Mouse (Mus musculus): ENCODE results near the gene Hist1h2bm. TPM values are rescaled to one million over a fixed set of nuclear protein-coding genes. Genes with fewer than 3 reads are reported as not detected.
A peak's percentile ranks its signal among the peaks of the same experiment; 100 is the strongest.
"Not testable (repeated sequence)": the region's sequence is repeated elsewhere in the genome, so short reads cannot be mapped to it uniquely, and the experiment has no call there.

Hist1h2bm gene
- total RNA-seq, 1 experiment, result 757 TPM

- no peak overlapping the region for H3K27ac ChIP-seq (ENCODE audit: insufficient read depth, low read depth, low read length, poor library complexity, severe bottlenecking)
- TF ChIP-seq ZC3H11A (IDR thresholded peaks at IDR 0.05; ENCODE audit: borderline replicate concordance, low read depth, low read length), result no peak
- no peak for TF ChIP-seq HCFC1 (IDR thresholded peaks at IDR 0.05; ENCODE audit: borderline replicate concordance, insufficient read depth, low read length)
- no peak for TF ChIP-seq CHD2 (IDR thresholded peaks at IDR 0.05; ENCODE audit: low read depth, low read length)
- no peak for TF ChIP-seq MAFK (IDR thresholded peaks at IDR 0.05; ENCODE audit: insufficient read depth, low read depth, low read length)
- no peak for TF ChIP-seq ZNF384 (IDR thresholded peaks at IDR 0.05; ENCODE audit: low read depth, low read length)
- no peak for DNase-seq (ENCODE audit: low read depth, low spot score)
Measured at GRCm38 (mm10) chr13:21727948-21728572, 6.2 kb downstream of the Hist1h2bm start.

GRCm38 (mm10) chr13:21729544-21729943 is 7.7 kb downstream of the Hist1h2bm start:
- in situ Hi-C loops (cut with MboI; ENCODE audit: low sequenced_read_pairs in 2 of 2, unreplicated experiment in 2 of 2), result loop anchor here (25.0 kb wide), 2 partner anchors 308 to 1833 kb away; partner anchors contain the start of genes Hist1h1d (in 2 of the 2), Hist1h2ad (in 2 of the 2), Hist1h2ae (in 2 of the 2) and Hist1h2bf (in 2 of the 2)
- TF ChIP-seq MAFK (IDR thresholded peaks at IDR 0.05; ENCODE audit: insufficient read depth, low read depth, low read length) (no peak), HCFC1 (IDR thresholded peaks at IDR 0.05; ENCODE audit: borderline replicate concordance, insufficient read depth, low read length) (no peak), CHD2 (IDR thresholded peaks at IDR 0.05; ENCODE audit: low read depth, low read length) (no peak), ZC3H11A (IDR thresholded peaks at IDR 0.05; ENCODE audit: borderline replicate concordance, low read depth, low read length) (no peak), ZNF384 (IDR thresholded peaks at IDR 0.05; ENCODE audit: low read depth, low read length) (no peak)
- Histone ChIP-seq H3K9ac (ENCODE audit: insufficient read depth, low read depth, low read length, poor library complexity, severe bottlenecking) (no peak overlapping the region), H3K4me1 (ENCODE audit: control insufficient read depth in 2 of 2, insufficient read depth in 2 of 2, low read length in 2 of 2, poor library complexity in 1 of 2) (peaks cover 0 to 2% of the 10 kb centered on the region in 2 experiments; a peak in 1 of 4 replicates), H3K4me3 (ENCODE audit: insufficient read depth in 1 of 2, low read depth in 1 of 2, low read length in 2 of 2, poor library complexity in 1 of 2, severe bottlenecking in 1 of 2) (no peak overlapping the region), H3K9me3 (ENCODE audit: control insufficient read depth, insufficient read depth, low read depth, low read length) (peaks cover 9% of the 10 kb centered on the region), H3K27ac (ENCODE audit: insufficient read depth, low read depth, low read length, poor library complexity, severe bottlenecking) (no peak overlapping the region), H3K36me3 (ENCODE audit: control insufficient read depth, insufficient read depth, low read length, poor library complexity, severe bottlenecking) (no peaks in the 10 kb centered on the region)
- no peak for DNase-seq (ENCODE audit: low read depth, low spot score)

More at GRCm38 (mm10) chr13:21727948-21728572, 6.2 kb downstream of the Hist1h2bm start:
- in situ Hi-C loops (cut with MboI; ENCODE audit: low sequenced_read_pairs in 2 of 2, unreplicated experiment in 2 of 2), result loop anchor here (25.0 kb wide), 2 partner anchors 309 to 1834 kb away; partner anchors contain the start of genes Hist1h1d (in 2 of the 2), Hist1h2ad (in 2 of the 2), Hist1h2ae (in 2 of the 2) and Hist1h2bf (in 2 of the 2)
- Histone ChIP-seq H3K9ac (ENCODE audit: insufficient read depth, low read depth, low read length, poor library complexity, severe bottlenecking) (no peak overlapping the region), H3K4me3 (ENCODE audit: insufficient read depth in 1 of 2, low read depth in 1 of 2, low read length in 2 of 2, poor library complexity in 1 of 2, severe bottlenecking in 1 of 2) (no peak overlapping the region), H3K4me1 (ENCODE audit: control insufficient read depth in 2 of 2, insufficient read depth in 2 of 2, low read length in 2 of 2, poor library complexity in 1 of 2) (no peaks in the 10 kb centered on the region), H3K9me3 (ENCODE audit: control insufficient read depth, insufficient read depth, low read depth, low read length) (peaks cover 9% of the 10 kb centered on the region), H3K36me3 (ENCODE audit: control insufficient read depth, insufficient read depth, low read length, poor library complexity, severe bottlenecking) (no peaks in the 10 kb centered on the region)

- TF ChIP-seq ZC3H11A (IDR thresholded peaks at IDR 0.05; ENCODE audit: borderline replicate concordance, low read depth, low read length) (no peak), HCFC1 (IDR thresholded peaks at IDR 0.05; ENCODE audit: borderline replicate concordance, insufficient read depth, low read length) (no peak), CHD2 (IDR thresholded peaks at IDR 0.05; ENCODE audit: low read depth, low read length) (no peak), MAFK (IDR thresholded peaks at IDR 0.05; ENCODE audit: insufficient read depth, low read depth, low read length) (no peak), ZNF384 (IDR thresholded peaks at IDR 0.05; ENCODE audit: low read depth, low read length) (no peak)
- DNase-seq (ENCODE audit: low read depth, low spot score), result no peak
- H3K4me1 ChIP-seq (ENCODE audit: control insufficient read depth in 2 of 2, insufficient read depth in 2 of 2, low read length in 2 of 2, poor library complexity in 1 of 2), result peaks cover 0 to 2% of the 10 kb centered on the region in 2 experiments; a peak in 1 of 4 replicates
- in situ Hi-C loops (cut with MboI; ENCODE audit: low sequenced_read_pairs in 2 of 2, unreplicated experiment in 2 of 2), result loop anchor here (10.0 to 25.0 kb wide), 3 partner anchors 301 to 1829 kb away; partner anchors contain the start of genes Hist1h1d (in 2 of the 2), Hist1h2ad (in 2 of the 2), Hist1h2ae (in 2 of the 2) and Hist1h2ah (in 2 of the 2)
- H3K4me3 ChIP-seq (ENCODE audit: insufficient read depth in 1 of 2, low read depth in 1 of 2, low read length in 2 of 2, poor library complexity in 1 of 2, severe bottlenecking in 1 of 2), result no peak overlapping the region
- H3K27ac ChIP-seq (ENCODE audit: insufficient read depth, low read depth, low read length, poor library complexity, severe bottlenecking), result no peak overlapping the region
- peaks cover 3% of the 10 kb centered on the region; the same call in 1 of the 2 replicates for H3K9me3 ChIP-seq (ENCODE audit: control insufficient read depth, insufficient read depth, low read depth, low read length)
- H3K9ac ChIP-seq (ENCODE audit: insufficient read depth, low read depth, low read length, poor library complexity, severe bottlenecking), result no peak overlapping the region
- no peaks in the 10 kb centered on the region for H3K36me3 ChIP-seq (ENCODE audit: control insufficient read depth, insufficient read depth, low read length, poor library complexity, severe bottlenecking)
Measured at GRCm38 (mm10) chr13:21733466-21733865, 11.6 kb downstream of the Hist1h2bm start.

- Histone ChIP-seq H3K4me3 (ENCODE audit: insufficient read depth in 1 of 2, low read depth in 1 of 2, low read length in 2 of 2, poor library complexity in 1 of 2, severe bottlenecking in 1 of 2) (peak overlapping the region; percentile 1 to 42; a peak in 3 of 4 replicates), H3K9ac (ENCODE audit: insufficient read depth, low read depth, low read length, poor library complexity, severe bottlenecking) (peak overlapping the region; percentile 84), H3K27ac (ENCODE audit: insufficient read depth, low read depth, low read length, poor library complexity, severe bottlenecking) (peak overlapping the region; percentile 71; the same call in 1 of the 2 replicates), H3K9me3 (ENCODE audit: control insufficient read depth, insufficient read depth, low read depth, low read length) (peaks cover under 1% of the 10 kb centered on the region; the same call in 1 of the 2 replicates), H3K4me1 (ENCODE audit: control insufficient read depth in 2 of 2, insufficient read depth in 2 of 2, low read length in 2 of 2, poor library complexity in 1 of 2) (peaks cover 0 to 2% of the 10 kb centered on the region in 2 experiments; a peak in 1 of 4 replicates), H3K36me3 (ENCODE audit: control insufficient read depth, insufficient read depth, low read length, poor library complexity, severe bottlenecking) (no peaks in the 10 kb centered on the region)
- no peak for TF ChIP-seq ZC3H11A (IDR thresholded peaks at IDR 0.05; ENCODE audit: borderline replicate concordance, low read depth, low read length)
- 0 out of 2 replicates have a peak, but pooled peaks have one; percentile 11 for TF ChIP-seq HCFC1 (IDR thresholded peaks at IDR 0.05; ENCODE audit: borderline replicate concordance, insufficient read depth, low read length)
- in situ Hi-C loops (cut with MboI; ENCODE audit: low sequenced_read_pairs in 2 of 2, unreplicated experiment in 2 of 2), result loop anchor here (10.0 to 25.0 kb wide), 3 partner anchors 301 to 1828 kb away; partner anchors contain the start of genes Hist1h1d (in 2 of the 2), Hist1h2ad (in 2 of the 2), Hist1h2ae (in 2 of the 2) and Hist1h2ah (in 2 of the 2)
- no peak for DNase-seq (ENCODE audit: low read depth, low spot score)
Measured at GRCm38 (mm10) chr13:21734010-21734905, 12.4 kb downstream of the Hist1h2bm start.

- peak within 1 kb of the TSS; percentile 91 for H3K27ac ChIP-seq (ENCODE audit: insufficient read depth, low read depth, low read length, poor library complexity, severe bottlenecking)
- H3K9ac ChIP-seq (ENCODE audit: insufficient read depth, low read depth, low read length, poor library complexity, severe bottlenecking), result peak within 1 kb of the TSS; percentile 84
- in situ Hi-C loops (cut with MboI; ENCODE audit: low sequenced_read_pairs in 2 of 2, unreplicated experiment in 2 of 2), result loop anchor here (10.0 to 25.0 kb wide), 3 partner anchors 300 to 1827 kb away; partner anchors contain the start of genes Hist1h1d (in 2 of the 2), Hist1h2ad (in 2 of the 2), Hist1h2ae (in 2 of the 2) and Hist1h2ah (in 2 of the 2)
- not testable (repeated sequence) for H3K4me1 ChIP-seq (ENCODE audit: control insufficient read depth in 2 of 2, insufficient read depth in 2 of 2, low read length in 2 of 2, poor library complexity in 1 of 2); H3K9me3 ChIP-seq (ENCODE audit: control insufficient read depth, insufficient read depth, low read depth, low read length); H3K36me3 ChIP-seq (ENCODE audit: control insufficient read depth, insufficient read depth, low read length, poor library complexity, severe bottlenecking)
- H3K4me3 ChIP-seq (ENCODE audit: insufficient read depth in 1 of 2, low read depth in 1 of 2, low read length in 2 of 2, poor library complexity in 1 of 2, severe bottlenecking in 1 of 2), result peak within 1 kb of the TSS; percentile 72 to 78
- DNase-seq (ENCODE audit: low read depth, low spot score), result peak; percentile 87
Measured at GRCm38 (mm10) chr13:21734906-21735767, 13.3 kb downstream of the Hist1h2bm start, which contains the start of gene Hist1h4j. TSS of gene Hist1h4j (plus strand) at chr13:21735064.

Measured in ES-E14 (cell line).